Mouse (Mus musculus) spleen, adult 2 months (tissue): ENCODE data around the gene L3mbtl2. TPM values are rescaled to one million over a fixed set of nuclear protein-coding genes. Genes with fewer than 3 reads are reported as not detected.

Source experiments
- DNase-seq, 2 experiments: peaks; one replicate each; pipeline versions ENCODE4 v3.0.0 to v3.0.0-alpha.2; 2012 to 2021; ENCODE audit warnings: low spot score in 2 of 2, low read depth in 1 of 2
- H3K27ac ChIP-seq: fragments of 200-500 bp; 2 replicates; pipeline ENCODE4 v1.5.1; 2012; ENCODE audit warnings: low read length, inconsistent platforms; ENCODE audit not compliant: insufficient read depth
- H3K27me3 ChIP-seq: fragments of 200-500 bp; 2 replicates; pipeline ENCODE4 v1.6.1; 2012; ENCODE audit warnings: mild to moderate bottlenecking, moderate library complexity, low read length, inconsistent platforms; ENCODE audit not compliant: control insufficient read depth, insufficient read depth
- H3K36me3 ChIP-seq: fragments of 200-500 bp; 2 replicates; pipeline ENCODE4 v1.6.1; 2012; ENCODE audit warnings: mild to moderate bottlenecking, low read length, inconsistent platforms; ENCODE audit not compliant: control insufficient read depth, insufficient read depth
- H3K4me1 ChIP-seq: fragments of 200-500 bp; 2 replicates; pipeline ENCODE4 v1.6.1; 2011; ENCODE audit warnings: inconsistent platforms; ENCODE audit not compliant: control insufficient read depth, insufficient read depth, insufficient read length
- H3K4me3 ChIP-seq: fragments of 200-500 bp; 2 replicates; pipeline ENCODE4 v1.5.1; 2011; ENCODE audit warnings: mild to moderate bottlenecking, inconsistent platforms; ENCODE audit not compliant: insufficient read depth, insufficient read length; ENCODE audit errors: extremely low read depth
- CTCF ChIP-seq: fragments of 200-500 bp; IDR thresholded peaks from 2 replicates; pipeline ENCODE4 v1.5.1; 2011; ENCODE audit warnings: mild to moderate bottlenecking, inconsistent platforms; ENCODE audit not compliant: insufficient read depth, insufficient read length, insufficient replicate concordance; ENCODE audit errors: extremely low read depth
- POLR2A ChIP-seq: fragments of 200-500 bp; IDR thresholded peaks from 2 replicates; pipeline ENCODE4 v1.6.1; 2011; ENCODE audit warnings: low read depth, low read length, inconsistent platforms
- WGBS: fragments of 180-500 bp; shearing (Covaris S2); methylation state at CpG from one replicate; pipeline ENCODE4 v1.1.7; 2018; 5-methylcytosine and 5-hydroxymethylcytosine counted together
- polyA plus RNA-seq: library from polyadenylated mRNA; depleted of rRNA; stranded (reverse); fragments of >200 nt; gene quantifications from 2 replicates; pipeline ENCODE4 v1.2.3, GENCODE M21; 2012

The L3mbtl2 gene
- polyA plus RNA-seq, 1 experiment, result 14.9 TPM

GRCm38 (mm10) chr15:81703094-81703489 lies 39.4 kb downstream of the L3mbtl2 start:
- 93% methylated on average over 3 of the region's 3 CpGs for WGBS
- H3K36me3 ChIP-seq, result peaks cover 26% of the 10 kb centered on the region
- no peak for DNase-seq
- H3K4me3 ChIP-seq, result no peak overlapping the region
- H3K27ac ChIP-seq, result no peak overlapping the region
- TF ChIP-seq CTCF, result no peak
- no peak for TF ChIP-seq POLR2A
- no peaks in the 10 kb centered on the region for H3K4me1 ChIP-seq
- H3K27me3 ChIP-seq, result no peaks in the 10 kb centered on the region

- no peak overlapping the region for H3K27ac ChIP-seq
- H3K4me3 ChIP-seq, result no peak overlapping the region
- no peak for DNase-seq
- no peaks in the 10 kb centered on the region for H3K4me1 ChIP-seq
- TF ChIP-seq POLR2A (no peak), CTCF (no peak)
- peaks cover 64% of the 10 kb centered on the region for H3K36me3 ChIP-seq
- WGBS, result 96% methylated on average over 11 of the region's 11 CpGs
- no peaks in the 10 kb centered on the region for H3K27me3 ChIP-seq
Measured at GRCm38 (mm10) chr15:81708991-81709390, 45.3 kb downstream of the L3mbtl2 start.

GRCm38 (mm10) chr15:81709686-81710085 lies 46.0 kb downstream of the L3mbtl2 start:
- Histone ChIP-seq H3K27me3 (no peaks in the 10 kb centered on the region), H3K36me3 (peaks cover 59% of the 10 kb centered on the region), H3K4me1 (no peaks in the 10 kb centered on the region), H3K4me3 (no peak overlapping the region), H3K27ac (no peak overlapping the region)
- WGBS, result 100% methylated on average over 1 of the region's 1 CpGs
- no peak for TF ChIP-seq POLR2A
- TF ChIP-seq CTCF, result no peak
- DNase-seq, result no peak

- DNase-seq, result no peak
- H3K36me3 ChIP-seq, result peaks cover 55% of the 10 kb centered on the region
- no peak for TF ChIP-seq POLR2A
- no peak for TF ChIP-seq CTCF
- no peaks in the 10 kb centered on the region for H3K27me3 ChIP-seq
- no peak overlapping the region for H3K4me3 ChIP-seq
- 92% methylated on average over 4 of the region's 4 CpGs for WGBS
- H3K27ac ChIP-seq, result no peak overlapping the region
- H3K4me1 ChIP-seq, result no peaks in the 10 kb centered on the region
Measured at GRCm38 (mm10) chr15:81710801-81711200, 47.1 kb downstream of the L3mbtl2 start.

GRCm38 (mm10) chr15:81713742-81714141 lies 50.1 kb downstream of the L3mbtl2 start:
- Histone ChIP-seq H3K27ac (no peak overlapping the region), H3K27me3 (no peaks in the 10 kb centered on the region), H3K36me3 (peaks cover 58% of the 10 kb centered on the region), H3K4me1 (no peaks in the 10 kb centered on the region), H3K4me3 (no peak overlapping the region)
- TF ChIP-seq CTCF (no peak), POLR2A (no peak)
- DNase-seq, result no peak
- 86% methylated on average over 6 of the region's 6 CpGs for WGBS

- no peak for TF ChIP-seq CTCF
- no peak for TF ChIP-seq POLR2A
- peaks cover 51% of the 10 kb centered on the region for H3K36me3 ChIP-seq
- WGBS, result 97% methylated on average over 9 of the region's 9 CpGs
- no peak overlapping the region for H3K27ac ChIP-seq
- no peak for DNase-seq
- H3K27me3 ChIP-seq, result no peaks in the 10 kb centered on the region
- H3K4me1 ChIP-seq, result no peaks in the 10 kb centered on the region
- no peak overlapping the region for H3K4me3 ChIP-seq
Measured at GRCm38 (mm10) chr15:81718336-81719138, 54.8 kb downstream of the L3mbtl2 start.

GRCm38 (mm10) chr15:81719139-81719531 lies 55.4 kb downstream of the L3mbtl2 start:
- H3K27me3 ChIP-seq, result no peaks in the 10 kb centered on the region
- no peak overlapping the region for H3K4me3 ChIP-seq
- 97% methylated on average over 6 of the region's 6 CpGs for WGBS
- no peak for DNase-seq
- TF ChIP-seq CTCF (no peak), POLR2A (no peak)
- no peaks in the 10 kb centered on the region for H3K4me1 ChIP-seq
- H3K36me3 ChIP-seq, result peaks cover 51% of the 10 kb centered on the region
- no peak overlapping the region for H3K27ac ChIP-seq
